Mouse (Mus musculus): ENCODE measurements around the gene Mafk.

- TF ChIP-seq CTCF (IDR thresholded peaks at IDR 0.05; ENCODE audit: low read depth, low read length) (no peak), POLR2A (IDR thresholded peaks at IDR 0.05; ENCODE audit: extremely low read depth, insufficient read depth, low read length) (no peak)
Observed at GRCm38 (mm10) chr5:139789466-139789865, 1.8 kb upstream of the Mafk start.

Data from liver, adult 2 months (tissue).